Mouse (Mus musculus): ENCODE results near the gene Trhr2. TPM values are rescaled to one million over a fixed set of nuclear protein-coding genes. Genes with fewer than 3 reads are reported as not detected.

Trhr2 gene
- total RNA-seq, 1 experiment = not detected

- Histone ChIP-seq H3K4me3 (ENCODE audit: insufficient read depth in 1 of 2, low read depth in 1 of 2, low read length in 2 of 2, poor library complexity in 1 of 2, severe bottlenecking in 1 of 2) (no peak overlapping the region), H3K9me3 (ENCODE audit: control insufficient read depth, insufficient read depth, low read depth, low read length) (no peaks in the 10 kb centered on the region), H3K36me3 (ENCODE audit: control insufficient read depth, insufficient read depth, low read length, poor library complexity, severe bottlenecking) (no peaks in the 10 kb centered on the region), H3K4me1 (ENCODE audit: control insufficient read depth in 2 of 2, insufficient read depth in 2 of 2, low read length in 2 of 2, poor library complexity in 1 of 2) (peaks cover 2 to 14% of the 10 kb centered on the region in 2 experiments; a peak in 3 of 4 replicates), H3K9ac (ENCODE audit: insufficient read depth, low read depth, low read length, poor library complexity, severe bottlenecking) (no peak overlapping the region), H3K27ac (ENCODE audit: insufficient read depth, low read depth, low read length, poor library complexity, severe bottlenecking) (no peak overlapping the region)
- in situ Hi-C loops (cut with MboI; ENCODE audit: low sequenced_read_pairs in 2 of 2, unreplicated experiment in 2 of 2) = no loop called here
- no peak for TF ChIP-seq ZC3H11A (IDR thresholded peaks at IDR 0.05; ENCODE audit: borderline replicate concordance, low read depth, low read length)
- TF ChIP-seq MAFK (IDR thresholded peaks at IDR 0.05; ENCODE audit: insufficient read depth, low read depth, low read length) = no peak
- TF ChIP-seq CHD2 (IDR thresholded peaks at IDR 0.05; ENCODE audit: low read depth, low read length) = no peak
- TF ChIP-seq ZNF384 (IDR thresholded peaks at IDR 0.05; ENCODE audit: low read depth, low read length) = no peak
- TF ChIP-seq HCFC1 (IDR thresholded peaks at IDR 0.05; ENCODE audit: borderline replicate concordance, insufficient read depth, low read length) = no peak
- DNase-seq (ENCODE audit: low read depth, low spot score) = no peak
Measured at GRCm38 (mm10) chr8:122342806-122343209, 17.7 kb downstream of the Trhr2 start.

GRCm38 (mm10) chr8:122342362-122342761 lies 18.2 kb downstream of the Trhr2 start:
- H3K9ac ChIP-seq (ENCODE audit: insufficient read depth, low read depth, low read length, poor library complexity, severe bottlenecking) = no peak overlapping the region

DNA sequence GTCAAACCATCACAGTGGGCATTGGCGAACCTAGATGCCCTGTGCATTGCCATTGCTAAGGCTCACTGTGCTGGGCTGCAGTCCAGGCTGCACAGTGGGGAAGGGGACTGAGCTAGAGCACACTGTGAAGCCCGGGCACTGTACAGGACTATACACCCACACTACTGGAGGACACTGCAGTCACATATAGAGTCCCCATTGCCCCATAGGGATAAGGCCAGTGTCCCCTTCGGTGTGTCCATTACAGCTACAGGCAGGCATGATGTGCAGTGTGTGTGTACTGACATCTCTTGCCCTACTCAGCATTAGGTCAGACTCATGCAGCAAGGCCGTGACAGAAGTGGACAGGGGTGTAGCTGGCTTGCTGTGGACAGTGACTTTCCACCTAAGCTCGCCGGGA lies 18.8 kb downstream of the Trhr2 start:
- in situ Hi-C loops (cut with MboI; ENCODE audit: low sequenced_read_pairs in 2 of 2, unreplicated experiment in 2 of 2) = no loop called here
- DNase-seq (ENCODE audit: low read depth, low spot score) = no peak
- Histone ChIP-seq H3K9me3 (ENCODE audit: control insufficient read depth, insufficient read depth, low read depth, low read length) (no peaks in the 10 kb centered on the region), H3K4me1 (ENCODE audit: control insufficient read depth in 2 of 2, insufficient read depth in 2 of 2, low read length in 2 of 2, poor library complexity in 1 of 2) (peaks cover 2 to 14% of the 10 kb centered on the region in 2 experiments; a peak in 3 of 4 replicates), H3K4me3 (ENCODE audit: insufficient read depth in 1 of 2, low read depth in 1 of 2, low read length in 2 of 2, poor library complexity in 1 of 2, severe bottlenecking in 1 of 2) (no peak overlapping the region), H3K36me3 (ENCODE audit: control insufficient read depth, insufficient read depth, low read length, poor library complexity, severe bottlenecking) (no peaks in the 10 kb centered on the region), H3K27ac (ENCODE audit: insufficient read depth, low read depth, low read length, poor library complexity, severe bottlenecking) (no peak overlapping the region), H3K9ac (ENCODE audit: insufficient read depth, low read depth, low read length, poor library complexity, severe bottlenecking) (no peak overlapping the region)
- TF ChIP-seq MAFK (IDR thresholded peaks at IDR 0.05; ENCODE audit: insufficient read depth, low read depth, low read length) = no peak
- no peak for TF ChIP-seq ZNF384 (IDR thresholded peaks at IDR 0.05; ENCODE audit: low read depth, low read length)
- no peak for TF ChIP-seq HCFC1 (IDR thresholded peaks at IDR 0.05; ENCODE audit: borderline replicate concordance, insufficient read depth, low read length)
- no peak for TF ChIP-seq ZC3H11A (IDR thresholded peaks at IDR 0.05; ENCODE audit: borderline replicate concordance, low read depth, low read length)
- TF ChIP-seq CHD2 (IDR thresholded peaks at IDR 0.05; ENCODE audit: low read depth, low read length) = no peak

More at GRCm38 (mm10) chr8:122342362-122342761, 18.2 kb downstream of the Trhr2 start:
- Histone ChIP-seq H3K9me3 (ENCODE audit: control insufficient read depth, insufficient read depth, low read depth, low read length) (no peaks in the 10 kb centered on the region), H3K4me1 (ENCODE audit: control insufficient read depth in 2 of 2, insufficient read depth in 2 of 2, low read length in 2 of 2, poor library complexity in 1 of 2) (peaks cover 2 to 14% of the 10 kb centered on the region in 2 experiments; a peak in 3 of 4 replicates), H3K27ac (ENCODE audit: insufficient read depth, low read depth, low read length, poor library complexity, severe bottlenecking) (no peak overlapping the region), H3K36me3 (ENCODE audit: control insufficient read depth, insufficient read depth, low read length, poor library complexity, severe bottlenecking) (no peaks in the 10 kb centered on the region), H3K4me3 (ENCODE audit: insufficient read depth in 1 of 2, low read depth in 1 of 2, low read length in 2 of 2, poor library complexity in 1 of 2, severe bottlenecking in 1 of 2) (no peak overlapping the region)
- in situ Hi-C loops (cut with MboI; ENCODE audit: low sequenced_read_pairs in 2 of 2, unreplicated experiment in 2 of 2) = no loop called here
- DNase-seq (ENCODE audit: low read depth, low spot score) = no peak
- no peak for TF ChIP-seq ZC3H11A (IDR thresholded peaks at IDR 0.05; ENCODE audit: borderline replicate concordance, low read depth, low read length)

GRCm38 (mm10) chr8:122340761-122341160 lies 19.8 kb downstream of the Trhr2 start:
- Histone ChIP-seq H3K9ac (ENCODE audit: insufficient read depth, low read depth, low read length, poor library complexity, severe bottlenecking) (no peak overlapping the region), H3K36me3 (ENCODE audit: control insufficient read depth, insufficient read depth, low read length, poor library complexity, severe bottlenecking) (no peaks in the 10 kb centered on the region), H3K27ac (ENCODE audit: insufficient read depth, low read depth, low read length, poor library complexity, severe bottlenecking) (no peak overlapping the region), H3K4me1 (ENCODE audit: control insufficient read depth in 2 of 2, insufficient read depth in 2 of 2, low read length in 2 of 2, poor library complexity in 1 of 2) (peaks cover 2 to 14% of the 10 kb centered on the region in 2 experiments; a peak in 3 of 4 replicates), H3K4me3 (ENCODE audit: insufficient read depth in 1 of 2, low read depth in 1 of 2, low read length in 2 of 2, poor library complexity in 1 of 2, severe bottlenecking in 1 of 2) (no peak overlapping the region), H3K9me3 (ENCODE audit: control insufficient read depth, insufficient read depth, low read depth, low read length) (no peaks in the 10 kb centered on the region)
- TF ChIP-seq HCFC1 (IDR thresholded peaks at IDR 0.05; ENCODE audit: borderline replicate concordance, insufficient read depth, low read length) (no peak), CHD2 (IDR thresholded peaks at IDR 0.05; ENCODE audit: low read depth, low read length) (no peak)
- DNase-seq (ENCODE audit: low read depth, low spot score) = no peak
- in situ Hi-C loops (cut with MboI; ENCODE audit: low sequenced_read_pairs in 2 of 2, unreplicated experiment in 2 of 2) = no loop called here

- H3K9ac ChIP-seq (ENCODE audit: insufficient read depth, low read depth, low read length, poor library complexity, severe bottlenecking) = no peak overlapping the region
- DNase-seq (ENCODE audit: low read depth, low spot score) = no peak
- no peaks in the 10 kb centered on the region for H3K9me3 ChIP-seq (ENCODE audit: control insufficient read depth, insufficient read depth, low read depth, low read length)
- H3K4me3 ChIP-seq (ENCODE audit: insufficient read depth in 1 of 2, low read depth in 1 of 2, low read length in 2 of 2, poor library complexity in 1 of 2, severe bottlenecking in 1 of 2) = no peak overlapping the region
- H3K36me3 ChIP-seq (ENCODE audit: control insufficient read depth, insufficient read depth, low read length, poor library complexity, severe bottlenecking) = no peaks in the 10 kb centered on the region
- TF ChIP-seq MAFK (IDR thresholded peaks at IDR 0.05; ENCODE audit: insufficient read depth, low read depth, low read length) (no peak), CHD2 (IDR thresholded peaks at IDR 0.05; ENCODE audit: low read depth, low read length) (no peak), ZC3H11A (IDR thresholded peaks at IDR 0.05; ENCODE audit: borderline replicate concordance, low read depth, low read length) (no peak), ZNF384 (IDR thresholded peaks at IDR 0.05; ENCODE audit: low read depth, low read length) (no peak), HCFC1 (IDR thresholded peaks at IDR 0.05; ENCODE audit: borderline replicate concordance, insufficient read depth, low read length) (no peak)
- in situ Hi-C loops (cut with MboI; ENCODE audit: low sequenced_read_pairs in 2 of 2, unreplicated experiment in 2 of 2) = loop anchor here in 1 of 2 experiments (10.0 kb wide), 1 partner anchor 64 kb away; no protein-coding TSS in a partner anchor
- H3K4me1 ChIP-seq (ENCODE audit: control insufficient read depth in 2 of 2, insufficient read depth in 2 of 2, low read length in 2 of 2, poor library complexity in 1 of 2) = peaks cover 2 to 6% of the 10 kb centered on the region in 2 experiments; a peak in 3 of 4 replicates
- H3K27ac ChIP-seq (ENCODE audit: insufficient read depth, low read depth, low read length, poor library complexity, severe bottlenecking) = no peak overlapping the region
Measured at GRCm38 (mm10) chr8:122338852-122339251, 21.7 kb downstream of the Trhr2 start.

Data from ES-E14 (cell line).